Mouse (Mus musculus) adrenal gland, adult 2 months (tissue): ENCODE measurements around the gene Ptprb. TPM values are rescaled to one million over a fixed set of nuclear protein-coding genes. Genes with fewer than 3 reads are reported as not detected.

Source experiments
- DNase-seq: peaks from one replicate; pipeline ENCODE4 v3.0.0; 2021
- polyA plus RNA-seq: library from polyadenylated mRNA; depleted of rRNA; stranded (reverse); fragments of >200 nt; gene quantifications from 2 replicates; pipeline ENCODE4 v1.2.3, GENCODE M21; 2012
- total RNA-seq, 2 experiments: library from RNA; stranded (reverse); gene quantifications; 2 replicates each; pipeline ENCODE4 v1.2.3; 2021

Gene Ptprb
- total and polyA plus RNA-seq, 3 experiments = 5.0 to 47.5 (median 36.3) TPM

GRCm38 (mm10) chr10:116376853-116377252, 101.5 kb downstream of the Ptprb start:
- DNase-seq = no peak

GRCm38 (mm10) chr10:116382826-116383685, 107.7 kb downstream of the Ptprb start:
- DNase-seq = no peak

GRCm38 (mm10) chr10:116384401-116384800, 109.1 kb downstream of the Ptprb start:
- no peak for DNase-seq

GRCm38 (mm10) chr10:116386391-116386885, 111.1 kb downstream of the Ptprb start:
- no peak for DNase-seq

- DNase-seq = no peak
Observed at GRCm38 (mm10) chr10:116388840-116389239, 113.5 kb downstream of the Ptprb start.

- DNase-seq = peak; percentile 76
Observed at GRCm38 (mm10) chr10:116393790-116394475, 118.6 kb downstream of the Ptprb start.

GRCm38 (mm10) chr10:116394585-116394984, 119.3 kb downstream of the Ptprb start:
- peak; percentile 72 for DNase-seq

GRCm38 (mm10) chr10:116396279-116396678, 121.0 kb downstream of the Ptprb start:
- DNase-seq = no peak

- no peak for DNase-seq
Observed at GRCm38 (mm10) chr10:116396966-116397365, 121.6 kb downstream of the Ptprb start.

- no peak for DNase-seq
Observed at GRCm38 (mm10) chr10:116397573-116397972, 122.2 kb downstream of the Ptprb start.

GRCm38 (mm10) chr10:116397973-116398372, 122.7 kb downstream of the Ptprb start:
- DNase-seq = no peak

- no peak for DNase-seq
Observed at GRCm38 (mm10) chr10:116402742-116403425, 127.6 kb downstream of the Ptprb start.

GRCm38 (mm10) chr10:116403679-116404078, 128.4 kb downstream of the Ptprb start:
- DNase-seq = no peak

GRCm38 (mm10) chr10:116405011-116405410, 129.7 kb downstream of the Ptprb start:
- DNase-seq = no peak

GRCm38 (mm10) chr10:116407684-116408359, 132.5 kb downstream of the Ptprb start:
- no peak for DNase-seq

- DNase-seq = peak; percentile 67
Observed at GRCm38 (mm10) chr10:116410826-116411225, 135.5 kb downstream of the Ptprb start.

GRCm38 (mm10) chr10:116416142-116416541, 140.8 kb downstream of the Ptprb start:
- DNase-seq = no peak

- DNase-seq = peak; percentile 83
Observed at GRCm38 (mm10) chr10:116416726-116417125, 141.4 kb downstream of the Ptprb start.

GRCm38 (mm10) chr10:116418121-116418726, 142.9 kb downstream of the Ptprb start:
- no peak for DNase-seq

GRCm38 (mm10) chr10:116420976-116421375, 145.7 kb downstream of the Ptprb start:
- no peak for DNase-seq

GRCm38 (mm10) chr10:116422551-116422950, 147.2 kb downstream of the Ptprb start:
- no peak for DNase-seq
